Mouse (Mus musculus) spleen, adult 10 weeks (tissue): Measurements from ENCODE around the gene Apom. TPM values are rescaled to one million over a fixed set of nuclear protein-coding genes. Genes with fewer than 3 reads are reported as not detected.

Experiments used
- polyA plus RNA-seq: library from polyadenylated mRNA; stranded (reverse); fragments of 350-450 nt; fragmentation: Illumina TruSeq; extraction: RNeasy Lipid Tissue Mini Kit (QIAGEN cat#74804); gene quantifications from one replicate; pipeline ENCODE4 v1.2.3, GENCODE M21; 2015; ENCODE audit warnings: low replicate concordance; ENCODE audit not compliant: insufficient read depth

The Apom gene
- polyA plus RNA-seq: 0.33 TPM

DNA sequence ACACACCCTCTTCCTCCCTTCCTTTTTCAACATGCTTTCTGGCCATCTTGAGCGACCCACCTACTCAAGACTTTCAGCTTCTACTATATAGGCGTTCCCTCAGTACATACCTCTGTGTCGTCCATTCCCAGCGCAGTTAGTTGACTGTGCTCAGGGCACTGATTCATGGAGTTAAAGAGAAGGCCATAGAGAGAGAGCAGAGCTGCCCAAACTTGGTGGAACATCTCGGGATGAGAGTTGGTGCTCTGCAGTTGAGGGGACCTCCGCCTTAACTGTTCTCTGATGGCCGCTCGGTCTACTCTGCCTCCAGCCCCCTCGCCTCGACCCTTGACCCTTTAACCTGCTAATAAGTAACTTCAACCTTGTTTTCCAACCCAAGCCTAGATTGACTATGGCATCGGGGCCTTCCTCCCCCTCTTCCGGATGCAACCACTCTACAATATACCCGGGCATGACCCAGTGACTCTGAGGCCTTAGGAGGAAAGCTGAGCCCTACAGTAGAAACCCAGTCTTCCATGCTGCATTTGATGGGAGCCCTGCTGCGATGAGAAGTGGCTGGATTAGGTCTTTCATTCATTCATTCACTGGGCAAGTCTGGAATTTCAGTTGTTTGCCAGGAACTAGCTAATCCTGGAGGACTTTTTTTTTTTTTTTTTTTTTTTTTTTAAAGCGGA lies at the start of gene Apom:
Gene Apom (minus strand): TSS at position 551 of the 674 bp plus-strand sequence.

DNA sequence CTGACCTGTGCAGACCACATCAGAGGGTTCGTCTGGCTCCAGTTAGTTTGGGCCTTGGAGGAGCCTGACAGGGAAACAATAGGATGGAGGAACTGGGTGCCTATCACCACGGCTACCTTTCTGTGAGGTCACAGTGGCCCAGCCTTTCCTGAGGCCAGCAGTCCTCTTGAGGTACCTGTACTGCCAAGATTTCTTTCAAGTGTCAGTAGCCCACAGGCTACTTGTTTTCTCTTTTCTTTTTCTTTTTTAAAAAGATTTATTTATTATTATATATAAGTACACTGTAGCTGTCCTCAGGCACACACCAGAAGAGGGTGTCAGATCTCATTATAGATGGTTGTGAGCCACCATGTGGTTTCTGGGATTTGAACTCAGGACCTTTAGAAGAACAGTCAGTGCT lies 44.1 kb upstream of the Apom start, which contains the start of gene Aif1:
Gene Aif1 (minus strand): TSS at position 101 of the 400 bp plus-strand sequence.

GRCm38 (mm10) chr17:35164568-35165450 lies 33.0 kb upstream of the Apom start, which contains the start of gene Prrc2a:
Gene Prrc2a, minus strand, starts transcription at chr17:35164897.

GRCm38 (mm10) chr17:35134801-35135590 lies 3.1 kb upstream of the Apom start, which contains the start of gene Bag6:
Gene Bag6, plus strand, starts transcription at chr17:35135178.

GRCm38 (mm10) chr17:35126206-35126611 lies 5.6 kb downstream of the Apom start, which contains the start of gene D17H6S53E:
Gene D17H6S53E, plus strand, starts transcription at chr17:35126373.

GRCm38 (mm10) chr17:35121871-35122303 lies 10.0 kb downstream of the Apom start, which contains the start of gene Csnk2b:
Gene Csnk2b, minus strand, starts transcription at chr17:35122053.

DNA sequence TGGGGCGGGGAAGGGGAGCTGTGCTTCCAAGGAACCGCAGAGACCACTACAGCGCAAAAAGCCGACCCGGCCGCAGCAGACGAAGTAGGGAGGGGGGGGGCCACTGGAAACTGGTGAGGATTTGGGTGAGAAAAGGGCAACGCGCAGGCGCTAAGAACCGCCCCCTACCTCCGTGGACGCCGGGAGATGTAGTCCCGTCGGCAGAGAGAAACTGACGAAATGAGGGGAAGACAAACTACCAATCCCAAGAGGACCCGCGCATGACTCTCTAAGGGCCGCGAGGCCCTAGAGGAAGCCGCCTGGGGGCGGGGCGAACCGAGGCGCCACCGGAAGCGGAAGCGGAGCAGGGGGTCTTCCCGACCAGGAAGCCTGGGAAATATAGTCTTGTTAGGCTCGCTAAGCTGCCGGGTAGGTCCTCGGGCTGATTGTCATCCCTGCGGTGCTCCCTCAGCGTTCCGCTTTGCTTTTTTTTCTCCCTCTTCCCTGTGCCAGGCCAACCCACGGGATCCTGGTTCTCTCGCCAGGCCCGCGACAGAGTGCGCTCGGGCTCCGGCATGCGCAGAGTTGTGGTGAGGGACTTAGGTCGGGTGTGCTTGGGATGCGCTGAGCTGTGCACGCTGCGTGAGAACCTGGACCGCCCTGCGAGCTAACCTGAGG lies 10.6 kb downstream of the Apom start, which contains the start of gene Gpank1:
Gene Gpank1 (plus strand): TSS at position 313 of the 657 bp plus-strand sequence.

DNA sequence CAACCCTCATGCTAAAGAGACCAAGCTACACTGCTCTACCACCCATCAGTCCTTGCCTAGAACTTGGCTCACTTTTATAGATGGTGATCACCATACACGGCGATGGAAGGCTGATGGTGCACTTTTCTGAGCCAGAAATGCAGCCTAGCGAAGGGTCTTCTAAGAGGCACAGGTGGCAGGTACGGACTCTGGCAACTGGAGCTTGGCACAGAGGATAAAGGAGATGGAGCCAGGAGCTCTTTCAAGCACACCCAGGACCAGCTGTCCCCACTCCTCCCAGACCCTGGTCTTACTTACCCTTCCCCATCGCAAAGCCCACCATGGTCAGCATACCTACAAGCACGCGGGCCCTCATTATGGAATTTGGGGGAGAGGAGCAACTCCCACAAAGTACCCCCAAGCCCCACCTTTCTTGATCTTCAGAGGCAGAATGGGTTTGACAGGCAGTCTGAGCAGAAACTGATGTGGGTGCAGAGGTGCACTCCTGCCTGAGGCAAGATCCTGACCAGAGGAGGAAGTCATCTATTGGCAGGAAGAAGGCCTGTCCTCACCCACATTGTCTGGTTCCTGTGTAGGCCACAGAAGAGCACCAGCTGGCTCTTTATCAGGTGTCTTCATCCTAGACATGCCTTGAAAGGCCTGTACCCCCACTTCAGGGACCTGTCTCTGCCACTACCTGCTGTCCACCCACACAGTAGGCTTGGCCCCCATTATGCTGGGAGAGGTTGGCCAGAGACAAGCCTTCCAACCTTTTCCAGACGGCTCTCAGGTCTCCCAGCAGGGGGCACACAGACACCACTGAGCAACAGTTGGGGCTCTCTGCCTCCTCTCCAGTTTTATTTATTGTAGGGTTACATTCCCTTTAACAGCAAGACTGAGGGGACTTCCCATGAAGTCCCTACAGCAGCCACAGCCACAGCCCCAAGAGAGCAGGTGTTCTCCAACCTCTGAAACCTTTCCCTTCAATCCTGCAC lies 16.5 kb downstream of the Apom start, which contains the start of gene Ly6g5b:
Gene Ly6g5b (minus strand): TSS at position 383 of the 974 bp plus-strand sequence.

DNA sequence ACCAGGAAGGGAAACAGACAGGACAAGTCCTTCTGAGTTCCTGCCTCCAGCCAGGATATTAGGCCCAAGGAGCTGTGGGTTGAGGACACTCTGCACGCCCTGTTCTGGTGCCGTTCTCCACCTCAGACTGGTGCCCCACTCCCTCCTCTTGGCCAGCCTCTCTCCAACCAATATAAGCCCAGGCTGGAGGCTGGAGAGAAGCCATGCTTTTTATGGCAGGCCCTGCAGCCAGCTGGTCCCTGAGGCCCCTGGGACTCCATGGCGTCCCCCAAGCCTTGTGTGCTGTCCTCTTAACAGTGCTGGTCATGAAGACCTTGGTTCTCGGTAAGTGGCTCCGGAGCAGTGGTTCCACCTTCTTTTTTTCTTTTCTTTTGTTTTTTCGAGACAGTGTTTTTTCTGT lies 23.8 kb downstream of the Apom start, which contains the start of gene Ly6g5c:
Gene Ly6g5c (plus strand): TSS at position 183 of the 400 bp plus-strand sequence.

GRCm38 (mm10) chr17:35088825-35089644 lies 42.8 kb downstream of the Apom start, which contains the start of gene Abhd16a:
Gene Abhd16a, plus strand, starts transcription at chr17:35089263.

GRCm38 (mm10) chr17:35085208-35085865 lies 46.5 kb downstream of the Apom start, which contains the start of gene Ly6g6f:
Gene Ly6g6f, minus strand, starts transcription at chr17:35085610.

Other genes with a start within 250 kb of the Apom start
- 38.7 TPM for gene C2, start 233.8 kb downstream of the Apom start, polyA plus RNA-seq
- 55.6 TPM for gene Ehmt2, start 233.6 kb downstream of the Apom start, polyA plus RNA-seq
- not detected for gene Slc44a4, start 217.6 kb downstream of the Apom start, polyA plus RNA-seq
- 21.7 TPM for gene Neu1, start 200.8 kb downstream of the Apom start, polyA plus RNA-seq
- gene Hspa1b, start 172.8 kb downstream of the Apom start, polyA plus RNA-seq: 1.2 TPM
- gene Gm20481, start 162.1 kb downstream of the Apom start, polyA plus RNA-seq: not detected
- 0.52 TPM for gene Hspa1a, start 159.9 kb downstream of the Apom start, polyA plus RNA-seq
- gene Hspa1l, start 159.3 kb downstream of the Apom start, polyA plus RNA-seq: not detected
- gene Lsm2, start 150.2 kb downstream of the Apom start, polyA plus RNA-seq: 45.5 TPM
- gene Vars, start 131.1 kb downstream of the Apom start, polyA plus RNA-seq: 100 TPM
- gene Vwa7, start 115.5 kb downstream of the Apom start, polyA plus RNA-seq: 0.54 TPM
- gene Sapcd1, start 104.0 kb downstream of the Apom start, polyA plus RNA-seq: 2.6 TPM
- 6.1 TPM for gene Msh5, start 85.3 kb downstream of the Apom start, polyA plus RNA-seq
- gene Clic1, start 82.1 kb downstream of the Apom start, polyA plus RNA-seq: 228 TPM
- gene Ddah2, start 73.0 kb downstream of the Apom start, polyA plus RNA-seq: 3.2 TPM
- 0.26 TPM for gene Ly6g6c, start 66.7 kb downstream of the Apom start, polyA plus RNA-seq
- gene Mpig6b, start 65.9 kb downstream of the Apom start, polyA plus RNA-seq: 2.5 TPM
- gene Ly6g6e, start 55.1 kb downstream of the Apom start, polyA plus RNA-seq: not detected
- not detected for gene Ly6g6d, start 54.0 kb downstream of the Apom start, polyA plus RNA-seq
- 0.93 TPM for gene Ly6g6f, start 46.4 kb downstream of the Apom start, polyA plus RNA-seq
- 19.7 TPM for gene Abhd16a, start 42.8 kb downstream of the Apom start, polyA plus RNA-seq
- gene Ly6g5c, start 23.8 kb downstream of the Apom start, polyA plus RNA-seq: not detected
- gene Ly6g5b, start 16.6 kb downstream of the Apom start, polyA plus RNA-seq: 1.6 TPM
- 24.2 TPM for gene Gpank1, start 10.6 kb downstream of the Apom start, polyA plus RNA-seq
- gene Csnk2b, start 10.0 kb downstream of the Apom start, polyA plus RNA-seq: 133 TPM
- 15.5 TPM for gene D17H6S53E, start 5.7 kb downstream of the Apom start, polyA plus RNA-seq
- gene Bag6, start 3.1 kb upstream of the Apom start, polyA plus RNA-seq: 69.9 TPM
- gene Prrc2a, start 32.8 kb upstream of the Apom start, polyA plus RNA-seq: 58.2 TPM
- gene Aif1, start 44.0 kb upstream of the Apom start, polyA plus RNA-seq: 157 TPM
- gene Lst1, start 56.4 kb upstream of the Apom start, polyA plus RNA-seq: 139 TPM
- 99.6 TPM for gene Ltb, start 62.4 kb upstream of the Apom start, polyA plus RNA-seq
- gene Tnf, start 70.0 kb upstream of the Apom start, polyA plus RNA-seq: 15.3 TPM
- gene Lta, start 73.3 kb upstream of the Apom start, polyA plus RNA-seq: 24.3 TPM
- 0.72 TPM for gene Gm16181, start 88.8 kb upstream of the Apom start, polyA plus RNA-seq
- gene Atp6v1g2, start 101.6 kb upstream of the Apom start, polyA plus RNA-seq: 14.4 TPM
- 3.1 TPM for gene Nfkbil1, start 103.7 kb upstream of the Apom start, polyA plus RNA-seq
- gene Ddx39b, start 109.7 kb upstream of the Apom start, polyA plus RNA-seq: 220 TPM
- 1,132 TPM for gene H2-D1, start 130.7 kb upstream of the Apom start, polyA plus RNA-seq
- gene H2-Q1, start 188.4 kb upstream of the Apom start, polyA plus RNA-seq: not detected
- gene H2-Q2, start 210.2 kb upstream of the Apom start, polyA plus RNA-seq: 0.76 TPM
- 233 TPM for gene H2-Q4, start 247.6 kb upstream of the Apom start, polyA plus RNA-seq